Mouse (Mus musculus): Measurements from ENCODE around the gene Sox1. TPM values are rescaled to one million over a fixed set of nuclear protein-coding genes. Genes with fewer than 3 reads are reported as not detected.

Sox1 gene
- polyA plus RNA-seq, 1 experiment from 2014 or later: 2.5 TPM

DNA sequence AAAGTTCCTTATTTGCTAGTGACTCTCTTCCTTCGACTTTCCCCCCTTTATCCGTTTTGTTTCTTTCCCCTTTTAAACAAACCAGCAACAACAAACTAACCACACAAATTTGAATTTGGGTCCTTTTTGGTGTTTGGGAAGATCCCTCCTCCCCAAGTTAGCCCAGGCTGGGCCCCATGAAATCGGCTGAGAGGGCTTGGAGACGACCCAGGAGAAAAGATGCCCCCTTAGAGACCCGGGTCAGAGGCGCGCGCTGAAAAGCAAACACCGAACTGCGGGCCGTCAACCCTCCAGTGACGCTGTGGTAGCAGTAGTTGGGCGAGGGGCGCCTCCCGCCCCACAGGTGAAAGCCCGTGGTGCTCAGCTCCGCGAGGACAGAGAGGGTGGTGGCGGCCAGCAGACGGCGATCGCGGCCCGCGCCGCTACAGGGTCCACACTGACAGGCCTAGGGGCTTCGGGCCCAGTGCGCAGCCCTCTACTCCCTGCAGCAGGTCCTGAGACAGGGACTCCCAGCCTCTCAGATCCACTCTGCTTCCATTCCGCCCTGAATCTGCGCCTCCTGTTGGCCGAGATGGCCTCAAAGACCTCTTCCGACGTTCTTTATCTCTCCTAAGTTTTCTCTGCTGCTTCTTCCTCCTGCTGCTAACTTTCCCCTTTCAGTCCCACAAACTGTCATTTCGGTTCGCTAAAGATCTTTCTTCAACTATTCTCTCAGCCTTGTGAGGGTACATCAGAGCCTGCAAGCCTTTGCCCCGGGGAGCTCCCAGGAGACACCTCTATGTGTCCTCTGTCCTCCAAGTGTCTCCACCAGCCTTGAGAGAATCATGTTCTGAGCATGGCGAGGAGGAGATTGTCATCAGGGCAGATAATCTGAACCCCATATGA is 3.5 kb upstream of the Sox1 start:
- 2% methylated on average over 37 of the region's 37 CpGs for WGBS
- peaks cover 100% of the 10 kb centered on the region for H3K27me3 ChIP-seq (ENCODE audit: insufficient read depth, poor library complexity, severe bottlenecking)
- no peaks in the 10 kb centered on the region for H3K9me3 ChIP-seq
- peak overlapping the region; percentile 36 for H3K4me3 ChIP-seq
- peaks cover 81% of the 10 kb centered on the region for H3K4me1 ChIP-seq (replicated peaks)
- peak overlapping the region; percentile 59; the same call in 1 of the 2 replicates for H3K27ac ChIP-seq
- peak; percentile 83 for DNase-seq (ENCODE audit: low spot score)
- H3K36me3 ChIP-seq: peaks cover under 1% of the 10 kb centered on the region; the same call in 1 of the 2 replicates

- Histone ChIP-seq H3K27me3 (ENCODE audit: insufficient read depth, poor library complexity, severe bottlenecking) (peaks cover 100% of the 10 kb centered on the region), H3K36me3 (peaks cover 13% of the 10 kb centered on the region), H3K4me3 (no peak overlapping the region), H3K27ac (no peak overlapping the region), H3K4me1 (replicated peaks) (peaks cover 76% of the 10 kb centered on the region), H3K9me3 (no peaks in the 10 kb centered on the region)
- WGBS: 26% methylated on average over 1 of the region's 1 CpGs
- no peak for DNase-seq (ENCODE audit: low spot score)
Observed at GRCm38 (mm10) chr8:12392801-12393200, 2.3 kb upstream of the Sox1 start.

GRCm38 (mm10) chr8:12394385-12395000 is 602 bp upstream of the Sox1 start:
- Histone ChIP-seq H3K9me3 (no peaks in the 10 kb centered on the region), H3K36me3 (peaks cover 15% of the 10 kb centered on the region), H3K4me1 (replicated peaks) (peaks cover 76% of the 10 kb centered on the region), H3K27me3 (ENCODE audit: insufficient read depth, poor library complexity, severe bottlenecking) (peaks cover 92% of the 10 kb centered on the region), H3K27ac (peak overlapping the region; percentile 94), H3K4me3 (peak overlapping the region; percentile 78)
- DNase-seq (ENCODE audit: low spot score): no peak
- WGBS: under 1% methylated on average over 22 of the region's 22 CpGs

- Histone ChIP-seq H3K27ac (peak overlapping the region; percentile 94), H3K4me1 (replicated peaks) (peaks cover 74% of the 10 kb centered on the region), H3K27me3 (ENCODE audit: insufficient read depth, poor library complexity, severe bottlenecking) (peaks cover 90% of the 10 kb centered on the region), H3K36me3 (peaks cover 15% of the 10 kb centered on the region), H3K4me3 (peak overlapping the region; percentile 78), H3K9me3 (no peaks in the 10 kb centered on the region)
- DNase-seq (ENCODE audit: low spot score): peak; percentile 74
- under 1% methylated on average over 113 of the region's 118 CpGs for whole genome bisulfite sequencing
Observed at GRCm38 (mm10) chr8:12396501-12397345, 1.6 kb downstream of the Sox1 start.

DNA sequence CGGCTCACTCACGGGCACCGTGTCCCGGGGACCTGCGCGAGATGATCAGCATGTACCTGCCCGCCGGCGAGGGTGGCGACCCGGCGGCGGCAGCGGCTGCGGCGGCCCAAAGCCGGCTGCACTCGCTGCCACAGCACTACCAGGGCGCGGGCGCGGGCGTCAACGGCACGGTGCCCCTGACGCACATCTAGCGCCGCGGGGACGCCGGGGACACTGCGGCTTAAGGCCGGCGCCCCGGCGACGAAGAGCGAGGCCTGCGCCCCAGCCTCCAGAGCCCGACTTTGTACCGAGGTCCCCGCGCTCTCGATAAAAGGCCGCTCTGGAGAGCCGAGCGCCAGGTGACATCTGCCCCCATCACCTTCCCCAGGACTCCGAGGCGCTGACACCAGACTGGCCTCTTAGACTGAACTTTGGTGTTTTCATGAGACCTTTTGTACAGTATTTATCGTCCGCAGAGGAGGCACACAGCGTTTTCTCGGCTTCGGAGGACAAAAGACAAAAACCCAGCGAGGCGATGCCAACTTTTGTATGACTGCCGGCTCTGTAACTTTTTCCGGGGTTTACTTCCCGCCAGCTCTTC is 2.3 kb downstream of the Sox1 start:
- Histone ChIP-seq H3K4me1 (replicated peaks) (peaks cover 79% of the 10 kb centered on the region), H3K27ac (peak overlapping the region; percentile 94)

DNA sequence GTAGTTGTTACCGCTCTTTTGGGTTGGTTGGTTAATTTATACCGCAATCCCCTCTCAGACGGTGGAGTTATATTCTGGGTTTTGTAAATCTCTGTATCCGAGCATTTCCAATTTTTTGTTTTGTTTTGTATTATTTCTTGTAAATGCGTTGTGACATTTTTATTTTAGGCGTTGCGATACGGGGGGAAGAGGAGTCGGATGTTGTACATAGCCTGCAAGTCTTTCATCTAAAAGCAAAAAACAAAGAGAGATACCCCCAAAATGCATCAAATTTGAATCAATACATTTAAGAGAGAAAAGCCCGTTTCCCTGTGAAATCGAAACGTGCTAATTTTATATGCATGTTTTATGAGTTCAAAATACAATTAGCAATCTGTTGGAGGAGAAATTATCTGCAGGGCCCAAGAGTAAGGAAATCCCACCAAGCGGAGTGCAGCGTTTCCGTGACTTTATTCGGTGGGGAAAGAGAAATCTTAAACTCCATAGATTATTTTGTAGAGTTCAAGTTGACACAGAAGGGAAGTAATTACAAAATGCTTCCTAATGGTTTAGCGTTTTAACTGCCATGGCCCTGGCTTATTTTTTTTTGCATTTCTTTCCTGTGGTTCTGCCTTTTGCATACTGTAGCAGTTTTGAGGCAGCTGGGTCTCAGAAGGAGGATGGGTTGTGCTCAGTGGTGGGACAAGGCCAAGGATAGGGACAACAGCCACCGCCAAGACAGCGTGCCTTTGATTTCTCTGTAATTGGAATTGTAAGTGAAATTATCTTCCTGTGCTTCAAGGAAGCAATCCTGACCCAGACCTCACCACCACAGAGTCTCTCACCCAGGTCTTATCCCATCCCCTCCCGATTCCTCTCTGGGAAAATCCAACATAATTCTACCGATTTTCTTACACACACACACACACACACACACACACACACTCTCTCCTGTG is 3.2 kb downstream of the Sox1 start:
- H3K27me3 ChIP-seq (ENCODE audit: insufficient read depth, poor library complexity, severe bottlenecking): peaks cover 90% of the 10 kb centered on the region
- DNase-seq (ENCODE audit: low spot score): peak; percentile 50
- peak overlapping the region; percentile 78 for H3K4me3 ChIP-seq
- peaks cover 15% of the 10 kb centered on the region for H3K36me3 ChIP-seq
- WGBS: 1% methylated on average over 21 of the region's 21 CpGs
- no peaks in the 10 kb centered on the region for H3K9me3 ChIP-seq
- peak overlapping the region; percentile 94 for H3K27ac ChIP-seq
- peaks cover 82% of the 10 kb centered on the region for H3K4me1 ChIP-seq (replicated peaks)

More for the DNA sequence above, 2.3 kb downstream of the Sox1 start:
- Histone ChIP-seq H3K36me3 (peaks cover 15% of the 10 kb centered on the region), H3K27me3 (ENCODE audit: insufficient read depth, poor library complexity, severe bottlenecking) (peaks cover 90% of the 10 kb centered on the region), H3K4me3 (peak overlapping the region; percentile 78), H3K9me3 (no peaks in the 10 kb centered on the region)
- DNase-seq (ENCODE audit: low spot score): peak; percentile 53
- under 1% methylated on average over 59 of the region's 59 CpGs for WGBS

- peak; percentile 47 for DNase-seq (ENCODE audit: low spot score)
- Histone ChIP-seq H3K27me3 (ENCODE audit: insufficient read depth, poor library complexity, severe bottlenecking) (peaks cover 90% of the 10 kb centered on the region), H3K4me1 (replicated peaks) (peaks cover 82% of the 10 kb centered on the region)
Observed at GRCm38 (mm10) chr8:12399421-12400205, 4.5 kb downstream of the Sox1 start.

GRCm38 (mm10) chr8:12400611-12401390 is 5.7 kb downstream of the Sox1 start:
- under 1% methylated on average over 40 of the region's 44 CpGs for WGBS
- H3K27ac ChIP-seq: peak overlapping the region; percentile 94
- DNase-seq (ENCODE audit: low spot score): peak; percentile 80
- peaks cover 72% of the 10 kb centered on the region for H3K4me1 ChIP-seq (replicated peaks)
- H3K36me3 ChIP-seq: peaks cover 15% of the 10 kb centered on the region
- peaks cover 89% of the 10 kb centered on the region for H3K27me3 ChIP-seq (ENCODE audit: insufficient read depth, poor library complexity, severe bottlenecking)
- H3K9me3 ChIP-seq: no peaks in the 10 kb centered on the region
- peak overlapping the region; percentile 78 for H3K4me3 ChIP-seq

More at GRCm38 (mm10) chr8:12399421-12400205, 4.5 kb downstream of the Sox1 start:
- H3K27ac ChIP-seq: peak overlapping the region; percentile 94
- H3K9me3 ChIP-seq: no peaks in the 10 kb centered on the region
- WGBS: 1% methylated on average over 5 of the region's 5 CpGs
- peak overlapping the region; percentile 78 for H3K4me3 ChIP-seq
- peaks cover 15% of the 10 kb centered on the region for H3K36me3 ChIP-seq

DNA sequence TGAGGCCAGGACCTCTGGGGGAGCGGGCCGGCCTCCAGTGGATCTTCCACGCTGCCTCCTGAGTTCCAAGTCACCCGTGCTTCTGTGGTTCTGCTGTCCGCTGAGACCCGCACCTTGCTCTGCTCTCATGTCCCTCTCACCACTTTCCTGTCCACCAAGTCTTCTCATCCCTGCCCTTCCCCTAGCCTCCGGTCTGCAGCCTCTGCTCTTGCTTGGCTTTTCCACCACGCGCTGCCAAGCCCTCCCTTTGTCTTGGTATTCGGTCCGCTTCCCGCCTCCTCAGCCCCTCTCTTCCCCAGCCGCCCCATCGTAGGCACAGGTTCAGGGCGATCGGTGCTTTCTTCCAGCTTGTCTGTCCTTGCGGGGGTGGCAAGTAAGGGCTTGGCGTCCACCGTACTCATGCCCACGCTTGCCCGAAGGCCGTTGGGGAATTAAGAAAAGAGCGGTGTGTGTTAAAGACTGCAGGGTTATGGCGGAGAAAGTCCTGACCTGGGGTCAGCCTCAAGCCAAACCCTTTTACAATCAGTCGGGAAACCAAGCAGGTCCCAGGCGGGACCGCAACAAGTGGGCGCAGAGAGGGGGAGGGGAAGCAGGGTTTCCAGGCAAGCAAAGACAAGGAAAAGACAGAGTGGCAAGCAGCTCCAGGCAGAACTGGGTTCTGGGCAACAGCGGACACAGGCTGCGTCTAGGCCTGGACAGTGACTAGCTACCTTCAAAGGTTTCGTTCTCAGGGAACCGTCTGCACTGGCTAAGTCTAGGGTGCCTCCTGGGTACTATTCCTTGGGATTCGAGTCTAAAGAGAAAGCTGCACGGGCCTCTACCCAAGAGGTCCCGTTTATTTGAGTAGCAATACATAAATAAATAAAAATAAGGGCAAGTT is 6.5 kb downstream of the Sox1 start:
- peak; percentile 80 for DNase-seq (ENCODE audit: low spot score)
- H3K4me1 ChIP-seq (replicated peaks): peaks cover 73% of the 10 kb centered on the region

More for the DNA sequence above, 6.5 kb downstream of the Sox1 start:
- no peaks in the 10 kb centered on the region for H3K9me3 ChIP-seq
- under 1% methylated on average over 35 of the region's 35 CpGs for WGBS
- peak overlapping the region; percentile 94 for H3K27ac ChIP-seq
- H3K27me3 ChIP-seq (ENCODE audit: insufficient read depth, poor library complexity, severe bottlenecking): peaks cover 89% of the 10 kb centered on the region
- peaks cover 13% of the 10 kb centered on the region for H3K36me3 ChIP-seq
- H3K4me3 ChIP-seq: peak overlapping the region; percentile 78
